Mouse (Mus musculus) erythroblast, embryonic 14.5 days (primary cell): ENCODE results near the gene Itfg2. TPM values are rescaled to one million over a fixed set of nuclear protein-coding genes. Genes with fewer than 3 reads are reported as not detected.

Experiments
- H3K27me3 ChIP-seq: 2 replicates; pipeline ENCODE4 v1.6.1; 2012; ENCODE audit warnings: inconsistent platforms; ENCODE audit not compliant: control insufficient read depth
- H3K36me3 ChIP-seq: 2 replicates; pipeline ENCODE4 v1.6.1; 2012; ENCODE audit warnings: mild to moderate bottlenecking, inconsistent platforms; ENCODE audit not compliant: control insufficient read depth
- H3K4me1 ChIP-seq: 2 replicates; pipeline ENCODE4 v1.6.1; 2012; ENCODE audit warnings: inconsistent platforms; ENCODE audit not compliant: control insufficient read depth
- H3K4me3 ChIP-seq: replicated peaks from 2 replicates; pipeline ENCODE3; 2012; ENCODE audit warnings: moderate library complexity, mild to moderate bottlenecking, inconsistent platforms
- H3K9me3 ChIP-seq: 2 replicates; pipeline ENCODE4 v1.6.1; 2012; ENCODE audit warnings: low read length, inconsistent platforms, mixed read lengths; ENCODE audit not compliant: control insufficient read depth
- GATA1 ChIP-seq: IDR thresholded peaks from 2 replicates; pipeline ENCODE4 v1.6.1; 2012; ENCODE audit warnings: low read length, inconsistent platforms, mixed read lengths
- TAL1 ChIP-seq: IDR thresholded peaks from 3 replicates; pipeline ENCODE4 v1.6.1; 2012; ENCODE audit warnings: low read length, inconsistent platforms, mixed read lengths
- polyA plus RNA-seq: library from polyadenylated mRNA; stranded (reverse); fragments of >175 nt; gene quantifications from 2 replicates; pipeline ENCODE4 v1.2.3, GENCODE M21; 2012

Gene Itfg2
- polyA plus RNA-seq, 1 experiment: 1.9 TPM

GRCm38 (mm10) chr6:128421480-128421879 lies 3.3 kb downstream of the Itfg2 start:
- Histone ChIP-seq H3K4me3 (no peak overlapping the region), H3K27me3 (no peaks in the 10 kb centered on the region), H3K9me3 (no peaks in the 10 kb centered on the region), H3K36me3 (peaks cover 19% of the 10 kb centered on the region), H3K4me1 (peaks cover 36% of the 10 kb centered on the region)
- TF ChIP-seq TAL1: no peak
- no peak for TF ChIP-seq GATA1

DNA sequence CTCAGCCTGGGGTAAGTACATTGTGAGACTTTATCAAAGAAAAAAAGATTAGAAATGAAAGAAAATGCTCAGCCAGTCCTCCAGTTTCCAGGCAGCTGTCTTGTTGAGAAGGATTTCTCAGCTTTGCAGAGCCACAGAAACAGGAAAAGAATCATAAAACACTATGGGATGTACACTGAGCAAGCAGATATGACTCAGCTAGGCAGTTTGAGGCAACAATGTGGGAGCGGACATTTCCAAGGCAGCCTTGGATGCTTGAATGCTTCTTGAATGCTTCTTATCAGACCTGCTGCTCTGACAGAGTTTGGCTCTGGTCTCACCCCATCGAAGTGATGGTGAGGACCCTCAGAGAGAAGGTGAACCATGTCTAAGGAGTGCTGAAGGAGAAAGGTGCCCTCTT lies 3.7 kb downstream of the Itfg2 start:
- H3K27me3 ChIP-seq: no peaks in the 10 kb centered on the region
- peaks cover 20% of the 10 kb centered on the region for H3K36me3 ChIP-seq
- H3K4me1 ChIP-seq: peaks cover 36% of the 10 kb centered on the region
- no peak for TF ChIP-seq GATA1
- TF ChIP-seq TAL1: no peak
- H3K4me3 ChIP-seq: no peak overlapping the region
- H3K9me3 ChIP-seq: no peaks in the 10 kb centered on the region

DNA sequence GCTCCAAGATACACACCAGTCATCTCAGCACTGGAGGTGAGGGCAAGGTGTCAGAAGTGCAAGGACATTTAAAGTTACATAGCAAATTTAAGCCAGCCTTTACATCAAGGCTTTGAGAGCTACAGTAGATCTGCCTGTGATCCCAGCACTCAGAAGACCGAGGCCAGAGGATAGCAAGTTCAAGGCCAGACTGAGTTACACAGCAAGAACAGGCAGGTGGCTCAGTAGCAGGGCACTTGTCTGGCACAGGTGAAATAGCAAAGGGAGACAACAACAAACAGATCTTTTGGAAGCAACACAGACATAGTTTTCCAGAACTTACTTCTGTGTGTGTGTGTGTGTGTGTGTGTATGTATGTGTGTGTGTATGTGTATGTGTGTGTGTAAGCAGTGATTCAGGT lies 6.7 kb downstream of the Itfg2 start:
- no peak for TF ChIP-seq GATA1
- no peak for TF ChIP-seq TAL1
- H3K27me3 ChIP-seq: no peaks in the 10 kb centered on the region
- peaks cover 16% of the 10 kb centered on the region for H3K4me1 ChIP-seq
- peaks cover 39% of the 10 kb centered on the region for H3K36me3 ChIP-seq
- no peak overlapping the region for H3K4me3 ChIP-seq
- H3K9me3 ChIP-seq: no peaks in the 10 kb centered on the region

DNA sequence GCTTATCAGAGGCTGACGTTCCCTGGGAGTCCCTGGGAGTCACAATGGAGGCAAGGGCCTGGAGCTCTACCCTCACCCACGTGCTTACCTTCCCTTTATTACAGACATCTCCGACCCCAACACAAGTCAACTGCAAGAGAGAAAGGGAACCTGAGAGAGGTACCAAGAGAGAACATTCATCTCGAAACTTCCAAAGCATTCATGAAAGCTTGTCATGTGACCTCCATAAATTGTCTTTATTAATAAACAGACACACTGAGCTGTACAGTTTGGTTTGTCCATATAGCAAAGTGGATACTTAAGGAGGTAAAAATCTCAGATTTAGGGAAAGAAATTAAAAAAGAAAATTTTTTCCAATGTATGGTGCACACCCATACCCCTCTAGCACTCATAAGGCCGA lies 8.6 kb downstream of the Itfg2 start:
- no peak for TF ChIP-seq GATA1
- no peak for TF ChIP-seq TAL1
- Histone ChIP-seq H3K9me3 (no peaks in the 10 kb centered on the region), H3K36me3 (peaks cover 53% of the 10 kb centered on the region), H3K27me3 (no peaks in the 10 kb centered on the region), H3K4me3 (no peak overlapping the region), H3K4me1 (peaks cover 2% of the 10 kb centered on the region; the same call in 1 of the 2 replicates)

DNA sequence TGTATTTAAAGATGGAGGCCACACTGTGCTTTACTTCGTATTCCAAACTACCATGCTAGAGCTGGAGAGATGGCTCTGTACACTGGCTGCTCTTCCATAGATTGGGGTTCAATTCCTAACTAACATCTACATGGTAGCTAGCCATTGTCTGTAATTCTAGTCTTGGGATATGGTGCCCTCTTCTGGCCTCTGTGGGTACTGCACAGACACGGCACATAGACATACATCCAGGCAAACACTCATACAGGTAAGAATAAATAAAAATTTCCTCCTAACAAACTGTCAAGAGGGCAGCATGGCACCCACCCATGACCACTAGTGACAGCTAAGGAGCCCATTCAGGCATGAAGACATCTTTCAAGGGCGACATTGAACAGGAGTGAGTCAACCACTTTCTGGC lies 13.6 kb downstream of the Itfg2 start:
- Histone ChIP-seq H3K27me3 (no peaks in the 10 kb centered on the region), H3K9me3 (no peaks in the 10 kb centered on the region), H3K4me1 (no peaks in the 10 kb centered on the region), H3K36me3 (peaks cover 82% of the 10 kb centered on the region), H3K4me3 (no peak overlapping the region)
- TF ChIP-seq TAL1: no peak
- no peak for TF ChIP-seq GATA1

DNA sequence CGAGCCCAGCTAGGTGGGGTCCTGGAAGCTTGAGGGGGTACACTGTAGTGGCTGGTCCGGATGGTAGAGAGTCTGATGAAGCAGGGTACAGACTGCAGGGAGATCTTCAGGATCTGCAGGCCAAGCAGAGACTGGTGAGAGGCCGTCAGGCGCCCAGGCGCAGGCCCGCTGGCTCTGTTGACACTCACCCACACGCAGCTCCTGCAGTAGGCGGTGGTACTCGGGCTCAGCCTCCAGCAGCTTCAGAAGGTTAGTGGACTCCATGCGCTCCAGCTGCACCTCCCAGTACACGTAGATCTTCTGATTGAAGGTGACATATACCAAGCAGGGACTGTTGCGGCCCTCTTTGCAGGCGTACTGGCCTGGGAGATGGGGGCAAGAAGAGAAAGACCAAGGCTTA lies 14.4 kb downstream of the Itfg2 start:
- TF ChIP-seq GATA1 (no peak), TAL1 (no peak)
- no peaks in the 10 kb centered on the region for H3K4me1 ChIP-seq

DNA sequence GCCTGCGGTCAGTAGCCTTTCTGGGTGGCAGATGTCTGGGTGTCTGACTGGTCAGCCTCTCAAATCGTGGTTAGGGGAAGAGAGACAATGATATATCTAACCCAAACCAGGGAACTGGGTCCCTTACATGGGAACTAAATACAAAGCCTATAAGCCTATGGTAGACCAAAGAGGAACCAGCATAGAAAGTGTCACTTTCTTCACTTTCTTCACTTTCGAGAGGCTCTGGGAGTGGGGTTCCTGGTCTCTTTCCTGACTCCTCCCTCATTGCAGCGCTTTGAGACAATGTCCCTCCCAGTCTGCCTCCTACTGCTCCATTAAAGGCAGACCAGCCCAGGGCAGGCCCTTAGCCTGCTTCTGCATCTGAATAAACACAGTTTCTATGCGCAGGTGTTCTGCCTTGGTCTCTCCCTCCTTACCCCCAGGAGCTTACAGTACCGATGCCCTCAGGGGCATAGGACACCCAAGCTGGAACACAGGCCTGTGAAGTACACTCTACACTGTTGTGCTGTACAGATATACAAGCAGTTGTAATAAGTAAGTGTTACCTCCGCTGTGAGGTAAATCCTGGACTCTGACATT lies 16.1 kb downstream of the Itfg2 start:
- TF ChIP-seq GATA1 (no peak), TAL1 (no peak)
- H3K4me3 ChIP-seq: no peak overlapping the region
- no peaks in the 10 kb centered on the region for H3K27me3 ChIP-seq
- H3K4me1 ChIP-seq: no peaks in the 10 kb centered on the region
- peaks cover 69% of the 10 kb centered on the region for H3K36me3 ChIP-seq
- no peaks in the 10 kb centered on the region for H3K9me3 ChIP-seq

More for the DNA sequence above, 14.4 kb downstream of the Itfg2 start:
- Histone ChIP-seq H3K9me3 (no peaks in the 10 kb centered on the region), H3K36me3 (peaks cover 79% of the 10 kb centered on the region), H3K4me3 (no peak overlapping the region), H3K27me3 (no peaks in the 10 kb centered on the region)

- Histone ChIP-seq H3K27me3 (no peaks in the 10 kb centered on the region), H3K4me3 (no peak overlapping the region), H3K4me1 (no peaks in the 10 kb centered on the region), H3K36me3 (peaks cover 32% of the 10 kb centered on the region), H3K9me3 (no peaks in the 10 kb centered on the region)
- TF ChIP-seq TAL1: no peak
- TF ChIP-seq GATA1: no peak
Measured at GRCm38 (mm10) chr6:128404708-128405107, 20.0 kb downstream of the Itfg2 start.

DNA sequence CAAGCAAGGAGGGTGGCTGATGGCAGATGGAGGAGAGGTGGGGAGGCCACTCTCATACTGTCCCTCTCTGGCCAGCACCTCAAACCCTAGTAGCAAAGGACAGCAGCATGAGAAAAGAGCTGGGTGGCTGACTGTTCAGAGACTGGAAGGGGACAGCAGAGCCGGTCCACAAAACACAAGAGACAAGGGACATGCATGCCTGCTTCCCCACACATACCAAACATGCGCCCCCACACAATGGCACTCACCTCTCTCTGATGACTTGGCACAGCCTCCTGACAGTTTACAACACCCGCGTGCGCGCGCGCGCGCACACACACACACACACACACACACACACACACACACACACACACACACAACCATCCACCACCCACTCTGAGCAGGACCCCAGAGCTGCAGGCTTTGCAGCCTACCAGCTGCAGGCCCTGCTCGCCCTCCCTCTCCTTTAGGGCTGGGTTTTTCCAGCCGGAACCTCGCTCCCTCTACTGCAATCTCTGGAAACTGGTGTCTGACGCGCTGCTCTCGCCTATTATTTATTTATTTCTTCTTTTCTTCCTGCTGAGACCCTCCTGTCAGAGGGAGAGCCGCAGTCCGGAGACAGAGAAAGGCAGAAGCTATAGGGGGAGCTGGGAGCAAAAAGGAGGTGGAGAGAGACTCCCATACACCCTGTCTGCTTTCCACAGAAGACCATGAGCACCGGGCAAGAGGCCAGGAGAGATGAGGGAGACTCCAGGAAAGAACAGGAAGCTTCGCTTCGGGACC lies 25.1 kb downstream of the Itfg2 start:
- no peaks in the 10 kb centered on the region for H3K36me3 ChIP-seq
- H3K9me3 ChIP-seq: no peaks in the 10 kb centered on the region
- TF ChIP-seq TAL1: no peak
- no peak for TF ChIP-seq GATA1
- H3K4me3 ChIP-seq: no peak overlapping the region
- no peaks in the 10 kb centered on the region for H3K4me1 ChIP-seq
- no peaks in the 10 kb centered on the region for H3K27me3 ChIP-seq
